Mouse (Mus musculus): ENCODE data around the gene Spint3.

DNA sequence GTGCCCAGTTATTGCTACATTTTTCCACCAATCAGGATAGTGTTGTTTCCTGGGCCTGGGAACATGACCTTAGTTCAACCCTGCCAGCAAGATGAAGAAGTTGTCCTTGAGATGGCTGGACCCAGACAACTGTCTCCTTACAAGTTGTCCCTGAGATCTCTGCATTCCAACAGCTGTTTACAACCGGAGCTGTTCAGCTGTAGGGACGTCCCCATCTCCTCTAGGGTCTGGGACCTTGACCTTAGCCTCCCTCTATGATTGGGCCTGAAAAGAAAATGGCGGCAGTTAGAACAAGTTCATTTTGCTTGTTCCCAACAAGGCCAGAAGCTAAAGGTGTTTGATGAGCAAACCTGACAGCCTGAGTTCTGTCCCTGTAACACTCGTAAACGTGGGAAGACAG, 45.8 kb upstream of the Spint3 start:
- TF ChIP-seq CTCF (IDR thresholded peaks at IDR 0.05; ENCODE audit: low read depth, low read length) (no peak), TAL1 (conservative IDR thresholded peaks at IDR 0.05; ENCODE audit: low read depth, low read length) (no peak), GATA1 (IDR thresholded peaks at IDR 0.05; ENCODE audit: borderline replicate concordance, low read length) (no peak), POLR2AphosphoS5 (IDR thresholded peaks at IDR 0.05; ENCODE audit: insufficient replicate concordance, low read depth, low read length) (no peak), GATA2 (IDR thresholded peaks at IDR 0.05; ENCODE audit: borderline replicate concordance, low read depth, low read length) (no peak)

Measured in G1E (cell line).